Mouse (Mus musculus): ENCODE measurements at regions not wholly inside any gene's neighbourhood (a gene's known extent, or its start where the extent isn't known, plus 50 kb on each side); places are given as distances from the start of the nearest gene placed in this dataset.

- H3K4me2 ChIP-seq: no peak overlapping the region
- no peak overlapping the region for H3K27ac ChIP-seq (ENCODE audit: low read depth, low read length)
- H3K4me1 ChIP-seq (ENCODE audit: control insufficient read depth, insufficient read depth, low read length): no peaks in the 10 kb centered on the region
- H3K9me3 ChIP-seq (replicated peaks; ENCODE audit: control insufficient read depth, low read length): no peaks in the 10 kb centered on the region
- no peak overlapping the region for H3K9ac ChIP-seq (ENCODE audit: low read depth, low read length)
- no peaks in the 10 kb centered on the region for H3K36me3 ChIP-seq (ENCODE audit: control insufficient read depth, insufficient read depth, low read length)
- no peak overlapping the region for H3K4me3 ChIP-seq (ENCODE audit: low read depth, low read length)
- H3K27me3 ChIP-seq (ENCODE audit: control insufficient read depth, insufficient read depth, low read length): no peaks in the 10 kb centered on the region
- ATAC-seq (replicated peaks; ENCODE audit: insufficient number of reproducible peaks, low FRiP score, low TSS enrichment): no peak
- WGBS (ENCODE audit: insufficient replicate concordance): 62% methylated on average over 2 of the region's 2 CpGs
Measured at GRCm38 (mm10) chr17:51642682-51643081, 190.4 kb downstream of the Satb1 start.

- no peak overlapping the region for H3K27ac ChIP-seq (ENCODE audit: low read depth, low read length)
- H3K4me1 ChIP-seq (ENCODE audit: control insufficient read depth, insufficient read depth, low read length): no peaks in the 10 kb centered on the region
- no peak overlapping the region for H3K9ac ChIP-seq (ENCODE audit: low read depth, low read length)
- H3K4me2 ChIP-seq: no peak overlapping the region
- no peak for ATAC-seq (replicated peaks; ENCODE audit: insufficient number of reproducible peaks, low FRiP score, low TSS enrichment)
- H3K27me3 ChIP-seq (ENCODE audit: control insufficient read depth, insufficient read depth, low read length): no peaks in the 10 kb centered on the region
- H3K4me3 ChIP-seq (ENCODE audit: low read depth, low read length): no peak overlapping the region
- WGBS (ENCODE audit: insufficient replicate concordance): 83% methylated on average over 4 of the region's 4 CpGs
- H3K36me3 ChIP-seq (ENCODE audit: control insufficient read depth, insufficient read depth, low read length): no peaks in the 10 kb centered on the region
- no peaks in the 10 kb centered on the region for H3K9me3 ChIP-seq (replicated peaks; ENCODE audit: control insufficient read depth, low read length)
Measured at GRCm38 (mm10) chr17:51635913-51636312, 197.2 kb downstream of the Satb1 start.

- Histone ChIP-seq H3K27ac (ENCODE audit: low read depth, low read length) (no peak overlapping the region), H3K9ac (ENCODE audit: low read depth, low read length) (no peak overlapping the region), H3K4me2 (no peak overlapping the region), H3K9me3 (replicated peaks; ENCODE audit: control insufficient read depth, low read length) (no peaks in the 10 kb centered on the region), H3K4me3 (ENCODE audit: low read depth, low read length) (no peak overlapping the region), H3K36me3 (ENCODE audit: control insufficient read depth, insufficient read depth, low read length) (no peaks in the 10 kb centered on the region), H3K27me3 (ENCODE audit: control insufficient read depth, insufficient read depth, low read length) (no peaks in the 10 kb centered on the region), H3K4me1 (ENCODE audit: control insufficient read depth, insufficient read depth, low read length) (no peaks in the 10 kb centered on the region)
- 38% methylated on average over 2 of the region's 2 CpGs for WGBS (ENCODE audit: insufficient replicate concordance)
- ATAC-seq (replicated peaks; ENCODE audit: insufficient number of reproducible peaks, low FRiP score, low TSS enrichment): no peak
Measured at GRCm38 (mm10) chr17:51631574-51631973, 201.5 kb downstream of the Satb1 start.

- Histone ChIP-seq H3K4me3 (ENCODE audit: low read depth, low read length) (no peak overlapping the region), H3K9me3 (replicated peaks; ENCODE audit: control insufficient read depth, low read length) (no peaks in the 10 kb centered on the region), H3K4me1 (ENCODE audit: control insufficient read depth, insufficient read depth, low read length) (no peaks in the 10 kb centered on the region), H3K27ac (ENCODE audit: low read depth, low read length) (no peak overlapping the region), H3K36me3 (ENCODE audit: control insufficient read depth, insufficient read depth, low read length) (no peaks in the 10 kb centered on the region), H3K9ac (ENCODE audit: low read depth, low read length) (no peak overlapping the region), H3K27me3 (ENCODE audit: control insufficient read depth, insufficient read depth, low read length) (no peaks in the 10 kb centered on the region), H3K4me2 (no peak overlapping the region)
- 60% methylated on average over 3 of the region's 3 CpGs for WGBS (ENCODE audit: insufficient replicate concordance)
- ATAC-seq (replicated peaks; ENCODE audit: insufficient number of reproducible peaks, low FRiP score, low TSS enrichment): no peak
Measured at GRCm38 (mm10) chr17:51620528-51620927, 212.6 kb downstream of the Satb1 start.

- WGBS (ENCODE audit: insufficient replicate concordance): 70% methylated on average over 1 of the region's 1 CpGs
Measured at GRCm38 (mm10) chr17:51585263-51585662, 247.8 kb downstream of the Satb1 start.

GRCm38 (mm10) chr17:51583984-51584880, 248.9 kb downstream of the Satb1 start:
- no peak overlapping the region for H3K4me2 ChIP-seq

More at GRCm38 (mm10) chr17:51585263-51585662, 247.8 kb downstream of the Satb1 start:
- no peak for ATAC-seq (replicated peaks; ENCODE audit: insufficient number of reproducible peaks, low FRiP score, low TSS enrichment)
- Histone ChIP-seq H3K27me3 (ENCODE audit: control insufficient read depth, insufficient read depth, low read length) (no peaks in the 10 kb centered on the region), H3K4me1 (ENCODE audit: control insufficient read depth, insufficient read depth, low read length) (no peaks in the 10 kb centered on the region), H3K9me3 (replicated peaks; ENCODE audit: control insufficient read depth, low read length) (no peaks in the 10 kb centered on the region), H3K9ac (ENCODE audit: low read depth, low read length) (no peak overlapping the region), H3K27ac (ENCODE audit: low read depth, low read length) (no peak overlapping the region), H3K4me3 (ENCODE audit: low read depth, low read length) (no peak overlapping the region), H3K36me3 (ENCODE audit: control insufficient read depth, insufficient read depth, low read length) (no peaks in the 10 kb centered on the region), H3K4me2 (no peak overlapping the region)

GRCm38 (mm10) chr17:51583277-51583676, 249.8 kb downstream of the Satb1 start:
- H3K4me2 ChIP-seq: no peak overlapping the region
- no peak overlapping the region for H3K4me3 ChIP-seq (ENCODE audit: low read depth, low read length)
- H3K9me3 ChIP-seq (replicated peaks; ENCODE audit: control insufficient read depth, low read length): no peaks in the 10 kb centered on the region
- no peak overlapping the region for H3K27ac ChIP-seq (ENCODE audit: low read depth, low read length)
- WGBS (ENCODE audit: insufficient replicate concordance): 78% methylated on average over 15 of the region's 15 CpGs
- ATAC-seq (replicated peaks; ENCODE audit: insufficient number of reproducible peaks, low FRiP score, low TSS enrichment): no peak
- no peaks in the 10 kb centered on the region for H3K4me1 ChIP-seq (ENCODE audit: control insufficient read depth, insufficient read depth, low read length)
- H3K9ac ChIP-seq (ENCODE audit: low read depth, low read length): no peak overlapping the region
- H3K36me3 ChIP-seq (ENCODE audit: control insufficient read depth, insufficient read depth, low read length): no peaks in the 10 kb centered on the region
- no peaks in the 10 kb centered on the region for H3K27me3 ChIP-seq (ENCODE audit: control insufficient read depth, insufficient read depth, low read length)

More at GRCm38 (mm10) chr17:51583984-51584880, 248.9 kb downstream of the Satb1 start:
- H3K9ac ChIP-seq (ENCODE audit: low read depth, low read length): no peak overlapping the region
- no peaks in the 10 kb centered on the region for H3K27me3 ChIP-seq (ENCODE audit: control insufficient read depth, insufficient read depth, low read length)
- H3K27ac ChIP-seq (ENCODE audit: low read depth, low read length): no peak overlapping the region
- ATAC-seq (replicated peaks; ENCODE audit: insufficient number of reproducible peaks, low FRiP score, low TSS enrichment): no peak
- no peaks in the 10 kb centered on the region for H3K36me3 ChIP-seq (ENCODE audit: control insufficient read depth, insufficient read depth, low read length)
- no peak overlapping the region for H3K4me3 ChIP-seq (ENCODE audit: low read depth, low read length)
- WGBS (ENCODE audit: insufficient replicate concordance): 84% methylated on average over 19 of the region's 19 CpGs
- H3K4me1 ChIP-seq (ENCODE audit: control insufficient read depth, insufficient read depth, low read length): no peaks in the 10 kb centered on the region
- H3K9me3 ChIP-seq (replicated peaks; ENCODE audit: control insufficient read depth, low read length): no peaks in the 10 kb centered on the region

GRCm38 (mm10) chr17:51555854-51556253, 277.2 kb downstream of the Satb1 start:
- no peaks in the 10 kb centered on the region for H3K27me3 ChIP-seq (ENCODE audit: control insufficient read depth, insufficient read depth, low read length)
- H3K27ac ChIP-seq (ENCODE audit: low read depth, low read length): no peak overlapping the region
- 77% methylated on average over 3 of the region's 3 CpGs for WGBS (ENCODE audit: insufficient replicate concordance)
- H3K9me3 ChIP-seq (replicated peaks; ENCODE audit: control insufficient read depth, low read length): no peaks in the 10 kb centered on the region
- no peak overlapping the region for H3K4me3 ChIP-seq (ENCODE audit: low read depth, low read length)
- no peak overlapping the region for H3K4me2 ChIP-seq
- H3K36me3 ChIP-seq (ENCODE audit: control insufficient read depth, insufficient read depth, low read length): no peaks in the 10 kb centered on the region
- no peak overlapping the region for H3K9ac ChIP-seq (ENCODE audit: low read depth, low read length)
- no peaks in the 10 kb centered on the region for H3K4me1 ChIP-seq (ENCODE audit: control insufficient read depth, insufficient read depth, low read length)
- ATAC-seq (replicated peaks; ENCODE audit: insufficient number of reproducible peaks, low FRiP score, low TSS enrichment): no peak

GRCm38 (mm10) chr17:51554446-51554845, 278.6 kb downstream of the Satb1 start:
- Histone ChIP-seq H3K36me3 (ENCODE audit: control insufficient read depth, insufficient read depth, low read length) (no peaks in the 10 kb centered on the region), H3K27me3 (ENCODE audit: control insufficient read depth, insufficient read depth, low read length) (no peaks in the 10 kb centered on the region), H3K4me2 (no peak overlapping the region), H3K4me1 (ENCODE audit: control insufficient read depth, insufficient read depth, low read length) (no peaks in the 10 kb centered on the region), H3K4me3 (ENCODE audit: low read depth, low read length) (no peak overlapping the region), H3K9ac (ENCODE audit: low read depth, low read length) (no peak overlapping the region), H3K9me3 (replicated peaks; ENCODE audit: control insufficient read depth, low read length) (no peaks in the 10 kb centered on the region), H3K27ac (ENCODE audit: low read depth, low read length) (no peak overlapping the region)
- 50% methylated on average over 2 of the region's 2 CpGs for WGBS (ENCODE audit: insufficient replicate concordance)
- ATAC-seq (replicated peaks; ENCODE audit: insufficient number of reproducible peaks, low FRiP score, low TSS enrichment): no peak
